Mouse (Mus musculus): ENCODE measurements at regions not wholly inside any gene's neighbourhood (a gene's known extent, or its start where the extent isn't known, plus 50 kb on each side); places are given as distances from the start of the nearest gene placed in this dataset.
"Not testable (repeated sequence)": the region's sequence is repeated elsewhere in the genome, so short reads cannot be mapped to it uniquely, and the experiment has no call there.

- no peak for TF ChIP-seq CTCF (IDR thresholded peaks at IDR 0.05; ENCODE audit: borderline replicate concordance, insufficient read depth, low read length)
- no peak for TF ChIP-seq POLR2A (IDR thresholded peaks at IDR 0.05; ENCODE audit: low read depth, low read length)
- H3K27ac ChIP-seq (ENCODE audit: insufficient read depth, low read length) = no peak overlapping the region
- H3K4me1 ChIP-seq (ENCODE audit: control insufficient read depth, insufficient read depth, low read length) = no peaks in the 10 kb centered on the region
- no peak overlapping the region for H3K4me3 ChIP-seq (ENCODE audit: insufficient read depth, low read length)
These were observed 325.1 kb downstream of the Pros1 start for GRCm38 (mm10) chr16:63179228-63179627.

DNA sequence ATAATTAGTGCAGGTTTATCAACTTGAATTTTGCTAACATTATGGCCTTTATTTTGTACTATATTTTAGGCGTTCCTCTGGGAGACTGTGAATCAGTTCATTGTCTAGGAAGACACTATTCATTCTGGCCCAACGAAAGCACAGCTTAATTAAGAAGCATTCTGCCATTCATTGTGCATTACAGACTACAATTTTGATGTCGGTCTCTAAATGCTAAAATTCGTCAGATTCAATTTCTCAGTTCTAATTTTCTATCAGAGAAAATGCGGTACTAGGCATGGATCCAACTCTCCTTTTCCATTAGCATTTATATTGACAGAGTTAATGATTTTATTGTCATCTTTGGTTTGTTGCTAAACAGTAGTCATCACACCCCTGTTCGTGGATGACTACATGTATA is 337.1 kb downstream of the Pros1 start:
- TF ChIP-seq CTCF (IDR thresholded peaks at IDR 0.05; ENCODE audit: borderline replicate concordance, insufficient read depth, low read length) (no peak), POLR2A (IDR thresholded peaks at IDR 0.05; ENCODE audit: low read depth, low read length) (no peak)
- Histone ChIP-seq H3K27ac (ENCODE audit: insufficient read depth, low read length) (no peak overlapping the region), H3K4me3 (ENCODE audit: insufficient read depth, low read length) (no peak overlapping the region), H3K4me1 (ENCODE audit: control insufficient read depth, insufficient read depth, low read length) (no peaks in the 10 kb centered on the region)

GRCm38 (mm10) chr16:63191623-63192022 is 337.5 kb downstream of the Pros1 start:
- H3K4me1 ChIP-seq (ENCODE audit: control insufficient read depth, insufficient read depth, low read length) = no peaks in the 10 kb centered on the region
- H3K27ac ChIP-seq (ENCODE audit: insufficient read depth, low read length) = no peak overlapping the region
- TF ChIP-seq POLR2A (IDR thresholded peaks at IDR 0.05; ENCODE audit: low read depth, low read length) (no peak), CTCF (IDR thresholded peaks at IDR 0.05; ENCODE audit: borderline replicate concordance, insufficient read depth, low read length) (no peak)
- no peak overlapping the region for H3K4me3 ChIP-seq (ENCODE audit: insufficient read depth, low read length)

- H3K4me1 ChIP-seq (ENCODE audit: control insufficient read depth, insufficient read depth, low read length) = no peaks in the 10 kb centered on the region
These were observed 340.5 kb downstream of the Pros1 start for GRCm38 (mm10) chr16:63194595-63194994.

DNA sequence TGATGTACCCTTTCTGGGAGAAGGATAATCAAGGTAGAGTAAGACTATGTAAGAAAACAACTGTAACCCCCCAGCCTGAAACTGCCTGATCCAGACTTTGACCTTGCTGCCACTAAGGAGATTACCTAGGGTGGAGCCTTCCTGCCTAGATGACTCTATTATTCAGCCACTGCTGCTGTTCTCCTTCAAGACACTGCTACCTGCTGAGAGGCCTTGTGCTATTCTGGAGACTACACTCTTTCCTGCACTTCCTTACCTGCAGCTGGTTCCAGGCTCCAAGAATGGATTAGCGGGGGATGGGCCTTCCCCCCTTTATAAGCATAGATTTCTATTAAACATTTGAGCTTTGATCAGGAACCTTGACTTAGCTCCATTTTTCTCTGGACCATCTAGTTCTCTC is 359.4 kb downstream of the Pros1 start:
- not testable (repeated sequence) for H3K4me1 ChIP-seq (ENCODE audit: control insufficient read depth, insufficient read depth, low read length); H3K4me3 ChIP-seq (ENCODE audit: insufficient read depth, low read length); H3K27ac ChIP-seq (ENCODE audit: insufficient read depth, low read length)

More at GRCm38 (mm10) chr16:63194595-63194994, 340.5 kb downstream of the Pros1 start:
- no peak overlapping the region for H3K27ac ChIP-seq (ENCODE audit: insufficient read depth, low read length)
- no peak overlapping the region for H3K4me3 ChIP-seq (ENCODE audit: insufficient read depth, low read length)
- TF ChIP-seq CTCF (IDR thresholded peaks at IDR 0.05; ENCODE audit: borderline replicate concordance, insufficient read depth, low read length) (no peak), POLR2A (IDR thresholded peaks at IDR 0.05; ENCODE audit: low read depth, low read length) (no peak)

DNA sequence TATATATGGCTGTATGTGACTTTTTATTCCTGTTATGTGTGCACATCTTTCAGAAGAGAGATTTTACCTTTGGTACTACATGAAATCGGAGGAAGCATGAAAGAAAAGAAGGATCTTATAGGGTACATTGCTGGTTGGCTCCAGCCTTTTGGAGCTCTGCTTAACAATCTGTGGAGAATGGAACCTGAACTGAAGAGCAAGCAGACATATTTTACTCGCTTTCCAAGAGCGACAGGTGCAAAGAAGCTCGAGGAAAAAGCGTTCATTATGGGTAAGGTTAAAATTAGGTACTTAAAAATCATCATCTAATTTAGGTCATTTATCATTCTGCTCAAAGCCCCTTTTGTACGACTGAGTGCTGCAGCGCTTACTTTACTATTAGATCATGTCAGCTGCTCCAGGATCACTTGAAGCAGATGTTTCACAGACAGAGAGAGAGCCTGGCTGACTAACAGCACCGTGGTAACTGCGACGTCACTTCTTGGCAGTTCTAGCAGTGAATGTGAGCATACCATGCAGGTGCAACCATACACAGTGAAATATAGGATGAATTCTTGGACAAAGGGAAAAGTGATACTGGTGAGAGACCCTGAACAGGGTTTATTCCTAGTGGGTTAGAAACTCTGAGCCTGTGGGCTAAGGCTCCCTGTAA is 366.2 kb downstream of the Pros1 start:
- Histone ChIP-seq H3K4me3 (ENCODE audit: insufficient read depth, low read length) (no peak overlapping the region), H3K4me1 (ENCODE audit: control insufficient read depth, insufficient read depth, low read length) (peaks cover 3% of the 10 kb centered on the region; the same call in 1 of the 2 replicates), H3K27ac (ENCODE audit: insufficient read depth, low read length) (no peak overlapping the region)
- no peak for TF ChIP-seq POLR2A (IDR thresholded peaks at IDR 0.05; ENCODE audit: low read depth, low read length)
- TF ChIP-seq CTCF (IDR thresholded peaks at IDR 0.05; ENCODE audit: borderline replicate concordance, insufficient read depth, low read length) = no peak

- Histone ChIP-seq H3K4me3 (ENCODE audit: insufficient read depth, low read length) (no peak overlapping the region), H3K4me1 (ENCODE audit: control insufficient read depth, insufficient read depth, low read length) (peaks cover 3% of the 10 kb centered on the region; the same call in 1 of the 2 replicates)
- no peak for TF ChIP-seq CTCF (IDR thresholded peaks at IDR 0.05; ENCODE audit: borderline replicate concordance, insufficient read depth, low read length)
- TF ChIP-seq POLR2A (IDR thresholded peaks at IDR 0.05; ENCODE audit: low read depth, low read length) = no peak
These were observed 370.5 kb downstream of the Pros1 start for GRCm38 (mm10) chr16:63224608-63225007.

DNA sequence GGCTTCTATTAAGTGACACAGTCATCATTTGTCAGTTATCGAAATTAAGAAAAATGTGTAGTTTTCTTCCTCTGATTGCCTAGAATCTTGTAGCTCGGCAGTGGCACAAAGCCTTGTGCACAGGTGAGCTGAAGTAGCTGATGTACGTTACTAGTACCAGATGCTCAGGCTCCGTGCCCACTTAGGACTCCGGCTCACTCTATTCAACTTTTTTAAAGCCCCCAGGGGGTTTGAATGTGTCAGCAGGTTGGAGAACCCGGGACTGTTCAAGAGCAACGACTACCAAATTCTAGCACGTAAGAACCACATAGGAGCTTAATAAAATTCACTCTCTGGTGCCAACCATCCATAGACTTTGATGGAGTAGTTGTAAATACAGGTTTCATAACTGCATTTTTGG is 371.0 kb downstream of the Pros1 start:
- TF ChIP-seq POLR2A (IDR thresholded peaks at IDR 0.05; ENCODE audit: low read depth, low read length) = no peak
- TF ChIP-seq CTCF (IDR thresholded peaks at IDR 0.05; ENCODE audit: borderline replicate concordance, insufficient read depth, low read length) = no peak
- peaks cover 3% of the 10 kb centered on the region; the same call in 1 of the 2 replicates for H3K4me1 ChIP-seq (ENCODE audit: control insufficient read depth, insufficient read depth, low read length)
- no peak overlapping the region for H3K4me3 ChIP-seq (ENCODE audit: insufficient read depth, low read length)
- no peak overlapping the region for H3K27ac ChIP-seq (ENCODE audit: insufficient read depth, low read length)

More at GRCm38 (mm10) chr16:63224608-63225007, 370.5 kb downstream of the Pros1 start:
- H3K27ac ChIP-seq (ENCODE audit: insufficient read depth, low read length) = no peak overlapping the region

DNA sequence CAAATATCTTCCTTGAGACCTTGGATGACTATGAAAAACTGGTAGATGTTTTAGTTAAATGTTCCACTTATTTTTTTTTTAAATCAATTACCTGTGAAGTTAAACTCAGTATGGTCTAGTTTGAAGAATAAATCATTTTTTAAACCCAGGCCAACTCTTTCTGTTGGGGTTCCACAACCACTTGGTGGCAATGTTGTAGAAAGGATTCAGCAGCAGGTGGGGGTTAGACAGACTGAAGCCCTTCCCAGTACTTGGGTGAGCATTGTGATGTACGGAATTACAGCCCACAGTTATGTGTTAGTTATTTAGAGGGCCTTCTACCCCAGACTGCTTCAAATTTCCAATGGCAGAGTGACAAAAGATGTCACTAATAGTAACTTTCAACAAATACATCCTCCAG is 375.0 kb downstream of the Pros1 start:
- Histone ChIP-seq H3K4me3 (ENCODE audit: insufficient read depth, low read length) (no peak overlapping the region), H3K4me1 (ENCODE audit: control insufficient read depth, insufficient read depth, low read length) (peaks cover 3% of the 10 kb centered on the region; the same call in 1 of the 2 replicates), H3K27ac (ENCODE audit: insufficient read depth, low read length) (no peak overlapping the region)
- no peak for TF ChIP-seq CTCF (IDR thresholded peaks at IDR 0.05; ENCODE audit: borderline replicate concordance, insufficient read depth, low read length)
- no peak for TF ChIP-seq POLR2A (IDR thresholded peaks at IDR 0.05; ENCODE audit: low read depth, low read length)

DNA sequence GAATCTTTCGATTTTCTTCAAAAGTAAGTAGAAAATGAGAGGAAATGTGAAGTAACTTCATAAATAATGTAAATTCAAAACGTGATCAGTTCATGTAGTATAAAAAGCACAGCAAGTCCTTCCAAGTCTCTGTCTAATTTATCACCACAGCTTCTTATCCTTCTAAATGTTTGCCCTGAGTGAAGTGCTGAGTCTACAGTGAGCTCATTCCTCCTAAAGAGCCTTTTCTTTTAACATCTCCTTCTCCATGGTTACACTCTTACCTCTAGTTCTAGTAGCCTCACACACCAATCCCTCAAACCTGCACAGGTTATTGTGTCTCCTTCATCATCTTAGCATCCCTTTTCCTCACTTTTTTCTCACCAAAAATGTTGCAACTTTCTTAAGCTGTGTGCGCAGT is 375.5 kb downstream of the Pros1 start:
- Histone ChIP-seq H3K4me1 (ENCODE audit: control insufficient read depth, insufficient read depth, low read length) (peaks cover 3% of the 10 kb centered on the region; the same call in 1 of the 2 replicates), H3K27ac (ENCODE audit: insufficient read depth, low read length) (no peak overlapping the region), H3K4me3 (ENCODE audit: insufficient read depth, low read length) (no peak overlapping the region)
- TF ChIP-seq CTCF (IDR thresholded peaks at IDR 0.05; ENCODE audit: borderline replicate concordance, insufficient read depth, low read length) = no peak
- TF ChIP-seq POLR2A (IDR thresholded peaks at IDR 0.05; ENCODE audit: low read depth, low read length) = no peak
